Mouse (Mus musculus): ENCODE measurements around the gene Gprin1. TPM values are rescaled to one million over a fixed set of nuclear protein-coding genes. Genes with fewer than 3 reads are reported as not detected.

The Gprin1 gene
- polyA plus RNA-seq, 1 experiment from 2014 or later, result 0.80 TPM

GRCm38 (mm10) chr13:54758045-54758755 lies 8.5 kb upstream of the Gprin1 start:
- H3K27ac ChIP-seq, result no peak overlapping the region
- H3K9ac ChIP-seq, result no peak overlapping the region
- peak; percentile 82 for ATAC-seq (ENCODE audit: insufficient read depth, low FRiP score, low read depth)
- H3K36me3 ChIP-seq, result no peaks in the 10 kb centered on the region
- H3K9me3 ChIP-seq, result no peaks in the 10 kb centered on the region
- peak overlapping the region; percentile 67 for H3K4me2 ChIP-seq
- peak overlapping the region; percentile 37 for H3K4me3 ChIP-seq (replicated peaks)
- under 1% methylated on average over 43 of the region's 43 CpGs for WGBS
- peaks cover 8% of the 10 kb centered on the region; the same call in 1 of the 2 replicates for H3K4me1 ChIP-seq
- H3K27me3 ChIP-seq (replicated peaks), result peaks cover 24% of the 10 kb centered on the region

DNA sequence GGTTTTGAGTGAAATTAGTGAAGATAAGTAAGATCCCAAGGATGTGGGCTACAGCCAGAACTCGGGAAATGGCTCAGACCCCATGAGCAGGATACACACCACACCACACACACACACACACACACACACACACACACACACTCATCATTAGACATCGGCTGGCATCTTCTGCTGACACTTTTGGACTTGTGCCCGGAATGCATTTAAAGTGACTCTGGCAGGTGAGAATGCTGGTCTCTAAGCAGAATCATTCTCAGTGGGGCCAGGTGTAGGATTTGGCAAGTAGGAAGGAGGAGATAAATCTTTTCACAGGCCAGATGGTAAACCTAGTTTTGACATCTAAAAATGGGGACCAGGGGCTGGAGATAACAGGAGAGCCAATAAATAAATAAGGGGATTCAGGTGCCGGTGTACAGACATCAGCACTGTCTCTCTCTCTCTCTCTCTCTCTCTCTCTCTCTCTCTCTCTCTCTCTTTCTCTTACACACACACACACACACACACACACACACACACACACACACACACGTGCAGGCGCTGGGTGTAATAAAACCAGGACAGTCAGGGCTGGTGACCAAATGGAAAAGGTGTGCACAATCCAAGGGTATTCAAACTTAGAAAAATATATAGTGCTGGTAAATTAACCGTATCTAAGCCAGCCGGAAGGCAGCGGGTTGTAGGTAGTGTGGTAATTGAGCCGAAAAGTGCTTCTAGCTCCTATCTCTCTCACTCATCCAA lies 7.6 kb upstream of the Gprin1 start:
- no peak for ATAC-seq (ENCODE audit: insufficient read depth, low FRiP score, low read depth)
- Histone ChIP-seq H3K9ac (no peak overlapping the region), H3K9me3 (no peaks in the 10 kb centered on the region), H3K4me2 (peak overlapping the region; percentile 67), H3K4me1 (peaks cover 8% of the 10 kb centered on the region; the same call in 1 of the 2 replicates), H3K27me3 (replicated peaks) (peaks cover 17% of the 10 kb centered on the region; the same call in 1 of the 2 replicates), H3K36me3 (no peaks in the 10 kb centered on the region), H3K27ac (no peak overlapping the region), H3K4me3 (replicated peaks) (peak overlapping the region; percentile 37)
- WGBS, result 39% methylated on average over 10 of the region's 10 CpGs

- Histone ChIP-seq H3K27me3 (replicated peaks) (peaks cover 17% of the 10 kb centered on the region; the same call in 1 of the 2 replicates), H3K9ac (no peak overlapping the region), H3K9me3 (no peaks in the 10 kb centered on the region), H3K4me3 (replicated peaks) (no peak overlapping the region), H3K4me2 (no peak overlapping the region), H3K36me3 (no peaks in the 10 kb centered on the region), H3K27ac (no peak overlapping the region), H3K4me1 (peaks cover 8% of the 10 kb centered on the region; the same call in 1 of the 2 replicates)
- 90% methylated on average over 8 of the region's 8 CpGs for WGBS
- no peak for ATAC-seq (ENCODE audit: insufficient read depth, low FRiP score, low read depth)
Measured at GRCm38 (mm10) chr13:54756156-54756712, 6.6 kb upstream of the Gprin1 start.

- H3K36me3 ChIP-seq, result no peaks in the 10 kb centered on the region
- ATAC-seq (ENCODE audit: insufficient read depth, low FRiP score, low read depth), result no peak
- no peaks in the 10 kb centered on the region for H3K9me3 ChIP-seq
- H3K4me2 ChIP-seq, result no peak overlapping the region
- WGBS, result 22% methylated on average over 9 of the region's 9 CpGs
- H3K4me1 ChIP-seq, result peaks cover 8% of the 10 kb centered on the region; the same call in 1 of the 2 replicates
- no peak overlapping the region for H3K27ac ChIP-seq
- H3K4me3 ChIP-seq (replicated peaks), result no peak overlapping the region
- peaks cover 21% of the 10 kb centered on the region for H3K27me3 ChIP-seq (replicated peaks)
- H3K9ac ChIP-seq, result no peak overlapping the region
Measured at GRCm38 (mm10) chr13:54755201-54755830, 5.6 kb upstream of the Gprin1 start.

DNA sequence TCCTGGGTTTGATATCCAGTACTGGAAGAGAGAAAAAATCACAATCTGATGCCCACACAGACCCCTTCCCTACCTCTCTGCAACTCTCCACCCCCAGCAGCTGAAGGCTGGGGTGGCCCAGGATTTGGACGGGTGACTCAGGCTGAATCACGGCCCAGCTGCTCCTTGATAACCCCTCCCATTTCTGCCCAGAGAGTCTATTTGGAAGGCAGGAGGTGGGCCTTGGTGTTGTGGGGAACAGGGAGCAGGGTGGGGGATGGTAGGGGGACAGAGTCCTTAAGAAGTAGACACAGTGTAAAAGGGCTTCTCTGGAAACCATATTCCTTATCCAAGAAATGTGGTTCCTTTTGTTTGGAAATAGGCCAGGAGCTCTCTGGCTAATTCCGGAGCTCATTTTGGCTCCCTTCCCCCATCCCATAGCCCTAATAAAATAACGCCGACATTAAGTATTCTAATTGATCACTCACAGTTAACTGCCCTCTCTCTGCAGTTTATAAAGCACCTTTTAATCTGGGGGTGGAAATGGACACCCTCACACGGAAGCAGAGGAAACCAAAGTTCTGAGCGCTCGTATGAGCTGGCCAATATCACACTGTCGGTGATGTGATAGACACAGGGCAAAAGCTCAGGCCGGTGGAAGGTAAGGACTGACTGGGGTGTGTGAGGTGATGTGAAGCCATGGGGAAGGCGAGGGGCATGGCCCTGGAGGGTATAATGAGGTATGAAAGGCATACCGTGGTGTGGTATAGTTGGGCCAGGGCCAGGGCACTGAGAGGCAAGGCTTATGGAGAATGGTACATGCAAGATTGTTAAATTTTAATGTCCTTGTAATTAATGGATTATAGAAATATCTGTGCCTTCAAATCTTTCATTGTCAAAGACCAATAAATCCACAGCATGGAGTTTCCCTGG lies 4.8 kb upstream of the Gprin1 start:
- Histone ChIP-seq H3K4me3 (replicated peaks) (no peak overlapping the region), H3K27ac (no peak overlapping the region), H3K4me2 (no peak overlapping the region), H3K27me3 (replicated peaks) (peaks cover 24% of the 10 kb centered on the region), H3K9ac (no peak overlapping the region), H3K9me3 (no peaks in the 10 kb centered on the region), H3K4me1 (peaks cover 15% of the 10 kb centered on the region), H3K36me3 (no peaks in the 10 kb centered on the region)
- no peak for ATAC-seq (ENCODE audit: insufficient read depth, low FRiP score, low read depth)
- 39% methylated on average over 12 of the region's 12 CpGs for WGBS

DNA sequence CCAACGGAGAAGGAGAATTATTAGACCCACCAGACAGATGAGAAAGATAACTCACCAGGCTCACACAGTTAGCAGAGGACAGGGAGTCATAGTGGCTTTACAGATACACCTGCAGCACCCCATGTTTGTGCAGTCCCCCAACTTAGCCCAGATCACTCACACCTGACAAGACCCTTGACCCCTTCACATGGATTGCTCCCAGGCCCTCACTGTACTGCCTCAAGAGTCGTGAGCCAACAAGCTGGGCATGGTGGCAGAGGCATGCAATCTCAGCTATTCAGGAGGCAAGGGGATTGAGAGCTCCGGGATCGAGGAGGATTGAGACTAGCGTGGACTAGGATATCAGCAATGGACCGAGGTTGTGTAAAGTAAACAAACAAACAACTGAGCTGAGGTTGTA lies 4.1 kb upstream of the Gprin1 start:
- no peak for ATAC-seq (ENCODE audit: insufficient read depth, low FRiP score, low read depth)
- 66% methylated on average over 6 of the region's 6 CpGs for WGBS

DNA sequence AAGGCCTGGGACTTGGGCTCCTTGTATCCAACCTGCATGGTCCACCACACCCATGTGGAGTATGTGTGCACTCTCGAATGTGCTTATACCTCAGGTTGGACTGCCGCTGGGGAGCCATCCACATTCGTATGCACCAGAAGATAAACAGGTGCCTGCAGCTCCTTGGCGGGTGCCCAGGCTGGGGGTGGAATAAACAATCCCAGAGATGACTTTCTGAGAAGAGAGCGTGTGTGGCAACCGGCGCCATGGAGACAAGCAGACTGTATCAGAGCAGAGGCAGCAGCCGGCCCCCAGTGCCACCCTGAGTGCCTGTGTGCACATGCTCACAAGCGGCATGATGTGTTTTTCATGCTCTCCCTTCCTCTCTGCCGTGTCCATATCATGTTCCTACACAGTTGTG lies 3.0 kb upstream of the Gprin1 start:
- H3K27ac ChIP-seq, result no peak overlapping the region
- H3K27me3 ChIP-seq (replicated peaks), result peaks cover 30% of the 10 kb centered on the region
- 70% methylated on average over 10 of the region's 10 CpGs for WGBS
- ATAC-seq (ENCODE audit: insufficient read depth, low FRiP score, low read depth), result no peak
- H3K4me3 ChIP-seq (replicated peaks), result no peak overlapping the region
- no peak overlapping the region for H3K9ac ChIP-seq
- no peaks in the 10 kb centered on the region for H3K9me3 ChIP-seq
- H3K4me2 ChIP-seq, result no peak overlapping the region
- no peaks in the 10 kb centered on the region for H3K36me3 ChIP-seq
- H3K4me1 ChIP-seq, result peaks cover 9% of the 10 kb centered on the region

More for the DNA sequence above, 4.1 kb upstream of the Gprin1 start:
- Histone ChIP-seq H3K4me2 (no peak overlapping the region), H3K4me3 (replicated peaks) (no peak overlapping the region), H3K4me1 (peaks cover 15% of the 10 kb centered on the region), H3K27me3 (replicated peaks) (peaks cover 23% of the 10 kb centered on the region), H3K9ac (no peak overlapping the region), H3K36me3 (no peaks in the 10 kb centered on the region), H3K27ac (no peak overlapping the region), H3K9me3 (no peaks in the 10 kb centered on the region)

- Histone ChIP-seq H3K4me1 (peaks cover 7% of the 10 kb centered on the region), H3K27me3 (replicated peaks) (peaks cover 33% of the 10 kb centered on the region), H3K9ac (no peak overlapping the region), H3K9me3 (no peaks in the 10 kb centered on the region), H3K4me3 (replicated peaks) (0 out of 2 replicates have a peak overlapping the region, but pooled peaks have one; percentile 53), H3K36me3 (no peaks in the 10 kb centered on the region), H3K27ac (no peak overlapping the region), H3K4me2 (no peak overlapping the region)
- ATAC-seq (ENCODE audit: insufficient read depth, low FRiP score, low read depth), result no peak
- WGBS, result 2% methylated on average over 8 of the region's 8 CpGs
Measured at GRCm38 (mm10) chr13:54750699-54751098, 1.0 kb upstream of the Gprin1 start.

DNA sequence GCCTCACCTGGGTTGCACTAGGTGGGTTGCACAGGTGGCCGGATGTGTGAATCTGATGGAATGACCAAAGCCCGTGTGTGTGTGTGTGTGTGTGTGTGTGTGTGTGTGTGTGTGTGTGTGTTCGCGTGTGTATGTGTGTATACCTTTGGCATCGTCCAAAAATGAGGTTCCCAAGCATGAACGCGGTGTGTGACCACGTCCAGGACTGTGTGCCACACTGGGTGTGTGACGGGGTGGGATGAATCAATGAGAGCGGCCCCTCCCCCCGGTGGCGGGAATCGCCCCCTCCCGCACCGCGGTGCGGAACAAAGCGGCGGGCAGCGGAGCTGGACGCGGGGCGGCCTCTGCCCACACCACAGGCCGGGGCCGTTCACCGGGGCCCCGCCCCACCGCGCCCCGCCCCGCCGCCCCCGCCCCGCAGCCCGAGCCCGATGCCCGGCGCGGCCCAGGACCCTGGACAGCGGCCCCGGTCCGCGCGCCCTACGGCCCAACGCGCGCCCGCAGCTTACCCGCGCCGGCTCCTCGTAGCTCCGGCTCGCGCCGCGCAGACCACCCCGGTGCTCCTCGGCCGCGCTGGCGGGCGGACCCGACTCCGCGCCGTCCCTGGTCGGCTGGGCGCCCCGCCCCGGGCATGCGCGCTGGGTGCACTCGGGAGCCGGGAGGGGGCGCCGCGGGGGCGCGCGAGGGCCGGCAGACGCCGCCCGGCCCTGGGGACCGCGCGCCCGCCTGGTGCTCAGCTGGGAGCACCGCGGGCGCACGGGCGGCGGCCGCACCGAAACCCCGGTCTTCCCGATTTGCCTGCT lies 412 bp downstream of the Gprin1 start:
- Histone ChIP-seq H3K27me3 (replicated peaks) (peaks cover 33% of the 10 kb centered on the region), H3K4me3 (replicated peaks) (peak overlapping the region; percentile 53), H3K9me3 (no peaks in the 10 kb centered on the region), H3K4me2 (peak overlapping the region; percentile 94), H3K4me1 (peaks cover 7% of the 10 kb centered on the region), H3K36me3 (no peaks in the 10 kb centered on the region), H3K27ac (no peak overlapping the region), H3K9ac (no peak overlapping the region)
- peak; percentile 70 for ATAC-seq (ENCODE audit: insufficient read depth, low FRiP score, low read depth)
- 3% methylated on average over 58 of the region's 100 CpGs for WGBS

DNA sequence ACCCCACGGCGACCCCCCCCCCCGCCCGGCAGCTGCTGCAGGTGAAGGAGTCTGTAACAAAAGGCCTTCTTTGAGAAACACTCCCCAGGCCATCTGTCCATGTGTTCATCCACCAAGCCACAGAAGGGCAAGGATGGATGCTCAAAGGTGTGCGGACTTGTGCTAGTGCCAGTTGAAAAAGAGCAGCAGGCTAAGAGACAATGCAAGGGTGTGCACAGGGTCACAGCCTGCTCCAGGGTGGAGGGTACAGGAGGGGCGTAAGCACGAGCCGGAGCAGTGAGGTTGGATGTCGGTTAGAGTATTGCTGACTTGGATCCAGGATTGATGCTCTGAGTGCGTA lies 983 bp downstream of the Gprin1 start:
- H3K27ac ChIP-seq, result no peak overlapping the region
- H3K9me3 ChIP-seq, result no peaks in the 10 kb centered on the region
- H3K4me1 ChIP-seq, result peaks cover 7% of the 10 kb centered on the region
- H3K9ac ChIP-seq, result no peak overlapping the region
- ATAC-seq (ENCODE audit: insufficient read depth, low FRiP score, low read depth), result no peak
- peak overlapping the region; percentile 94 for H3K4me2 ChIP-seq
- 49% methylated on average over 10 of the region's 10 CpGs for WGBS
- H3K4me3 ChIP-seq (replicated peaks), result peak overlapping the region; percentile 53
- no peaks in the 10 kb centered on the region for H3K36me3 ChIP-seq
- peaks cover 33% of the 10 kb centered on the region for H3K27me3 ChIP-seq (replicated peaks)
